Mouse (Mus musculus) testis, postnatal 10 days (tissue): Measurements from ENCODE around the gene Ahr.

ENCODE experiments used
- DNase-seq: peaks from one replicate; pipeline ENCODE4 v3.0.0; 2021; ENCODE audit warnings: low spot score

Ahr gene

GRCm38 (mm10) chr12:35534754-35535236 lies at the start of gene Ahr:
Gene Ahr, minus strand, starts transcription at chr12:35535038.
- peak; percentile 92 for DNase-seq

DNA sequence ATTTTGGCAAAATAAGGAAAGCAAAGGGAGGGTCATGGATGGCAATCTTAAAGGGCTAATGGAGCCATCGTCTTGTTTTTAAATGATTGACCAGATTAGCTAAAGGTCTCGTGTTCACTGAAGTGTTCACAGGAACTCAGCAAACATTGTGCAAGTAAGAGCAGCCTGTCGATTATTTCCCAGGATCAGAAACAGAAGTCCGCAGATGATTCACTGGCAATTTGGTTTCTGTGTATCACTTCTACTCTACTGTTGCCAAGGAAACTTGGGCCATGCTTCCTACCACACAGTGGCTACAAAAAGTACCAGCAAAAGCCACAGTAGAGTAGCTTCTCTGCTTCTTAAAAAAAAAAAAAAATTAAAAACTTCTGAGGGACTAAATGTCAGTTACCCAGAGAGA lies 44.0 kb upstream of the Ahr start:
- no peak for DNase-seq

- DNase-seq: no peak
Observed at GRCm38 (mm10) chr12:35576107-35576506, 41.3 kb upstream of the Ahr start.

DNA sequence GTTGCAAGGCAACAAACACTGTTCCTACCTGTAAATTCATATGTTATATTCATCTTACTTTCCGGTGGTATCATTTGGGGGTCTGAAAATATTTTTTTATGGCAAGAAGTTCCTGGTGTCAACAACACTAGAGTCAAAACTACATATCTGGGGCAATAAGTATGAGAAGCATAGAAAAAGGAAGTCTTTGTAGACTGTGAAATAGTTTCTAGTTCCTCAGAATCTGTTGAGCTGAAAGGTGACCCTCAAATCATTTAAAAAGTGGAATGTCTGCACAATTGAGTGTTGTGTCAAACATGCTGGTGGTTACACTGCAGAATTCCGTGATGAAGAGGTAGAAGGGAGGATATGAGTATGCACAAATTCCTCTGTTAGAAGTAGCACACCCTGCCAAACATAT lies 38.9 kb upstream of the Ahr start:
- DNase-seq: no peak

DNA sequence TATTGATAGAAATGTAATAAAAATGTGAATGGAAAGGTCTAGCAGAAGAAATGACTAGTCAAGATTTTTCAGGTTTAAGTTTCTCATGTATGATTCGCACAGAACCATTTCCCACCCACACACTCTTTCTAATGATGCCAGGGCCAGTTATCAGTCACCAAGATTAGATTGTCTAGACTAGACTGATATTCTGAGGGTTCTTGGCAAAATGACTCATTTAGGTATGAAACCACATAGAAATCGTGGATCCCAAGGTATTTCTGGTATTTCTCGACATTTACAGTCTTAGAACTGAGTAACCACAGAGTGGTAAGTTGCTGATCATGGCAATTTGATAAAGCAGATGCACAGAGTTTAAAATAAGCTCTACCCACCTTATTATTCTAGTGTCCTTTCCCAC lies 28.0 kb upstream of the Ahr start:
- DNase-seq: no peak

- no peak for DNase-seq
Observed at GRCm38 (mm10) chr12:35558868-35559267, 24.0 kb upstream of the Ahr start.

GRCm38 (mm10) chr12:35555925-35556324 lies 21.1 kb upstream of the Ahr start:
- no peak for DNase-seq

- no peak for DNase-seq
Observed at GRCm38 (mm10) chr12:35554309-35554708, 19.5 kb upstream of the Ahr start.

- DNase-seq: no peak
Observed at GRCm38 (mm10) chr12:35553174-35553573, 18.3 kb upstream of the Ahr start.

DNA sequence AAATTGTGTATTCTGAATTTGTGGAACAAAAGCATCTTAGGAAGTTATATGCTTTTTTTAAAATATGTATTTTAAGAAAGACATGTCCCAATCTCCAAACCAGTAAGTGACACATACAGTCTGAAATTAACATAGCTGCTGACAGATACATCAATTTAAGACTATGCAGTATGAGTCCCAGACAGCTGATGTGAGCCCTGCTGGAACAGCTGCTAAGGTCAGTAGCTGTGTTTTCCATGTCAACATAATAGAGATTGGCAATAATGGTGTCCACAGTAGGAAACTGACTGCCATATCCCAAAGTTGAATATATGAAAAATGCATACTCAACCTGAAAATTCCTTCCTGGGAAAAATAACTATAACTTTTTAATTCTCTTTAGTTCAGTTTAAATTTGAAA lies 15.5 kb upstream of the Ahr start:
- no peak for DNase-seq

- no peak for DNase-seq
Observed at GRCm38 (mm10) chr12:35542836-35543235, 8.0 kb upstream of the Ahr start.

DNA sequence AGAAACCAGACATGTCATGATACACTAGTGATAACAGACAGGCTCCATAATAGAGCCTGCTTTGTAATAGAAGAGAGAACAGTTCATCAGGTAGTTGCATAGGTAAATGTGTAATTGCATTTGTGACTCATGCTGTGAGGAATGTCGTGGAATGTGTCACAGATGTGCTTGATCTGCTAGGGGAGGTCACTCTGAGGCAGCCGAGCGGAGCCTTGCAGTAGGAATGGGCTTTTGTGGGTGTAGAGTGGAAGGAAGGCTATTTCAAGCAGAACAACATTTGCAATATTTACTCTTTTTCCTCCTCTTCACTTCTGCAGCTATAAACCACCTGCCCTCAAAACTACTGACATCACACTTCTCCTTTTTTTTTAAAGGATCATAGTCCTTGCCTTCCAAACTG lies 4.0 kb upstream of the Ahr start:
- DNase-seq: no peak

GRCm38 (mm10) chr12:35534114-35534753 lies 604 bp downstream of the Ahr start:
- DNase-seq: no peak

DNA sequence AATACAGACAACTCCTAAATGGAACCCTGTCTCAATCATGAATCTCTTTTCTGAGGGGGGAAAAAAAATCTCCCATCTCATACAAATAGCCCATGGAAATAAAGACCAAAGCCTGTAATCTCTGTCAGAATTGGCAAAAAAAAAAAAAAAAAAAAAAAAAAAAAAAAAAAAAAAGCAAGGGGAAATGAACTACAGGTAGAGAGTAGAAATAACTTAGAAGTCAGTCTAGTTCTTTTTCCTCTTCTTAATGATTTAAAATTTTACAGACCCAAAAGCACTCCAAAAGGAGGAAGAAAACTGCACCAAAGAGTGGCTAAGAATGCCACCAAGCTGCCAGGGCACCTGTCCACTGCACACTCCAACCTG lies 1.1 kb downstream of the Ahr start:
- no peak for DNase-seq

GRCm38 (mm10) chr12:35533133-35533532 lies 1.7 kb downstream of the Ahr start:
- no peak for DNase-seq

- peak; percentile 79 for DNase-seq
Observed at GRCm38 (mm10) chr12:35532151-35532550, 2.7 kb downstream of the Ahr start.

- no peak for DNase-seq
Observed at GRCm38 (mm10) chr12:35530587-35530986, 4.3 kb downstream of the Ahr start.

- DNase-seq: no peak
Observed at GRCm38 (mm10) chr12:35527429-35527828, 7.4 kb downstream of the Ahr start.

DNA sequence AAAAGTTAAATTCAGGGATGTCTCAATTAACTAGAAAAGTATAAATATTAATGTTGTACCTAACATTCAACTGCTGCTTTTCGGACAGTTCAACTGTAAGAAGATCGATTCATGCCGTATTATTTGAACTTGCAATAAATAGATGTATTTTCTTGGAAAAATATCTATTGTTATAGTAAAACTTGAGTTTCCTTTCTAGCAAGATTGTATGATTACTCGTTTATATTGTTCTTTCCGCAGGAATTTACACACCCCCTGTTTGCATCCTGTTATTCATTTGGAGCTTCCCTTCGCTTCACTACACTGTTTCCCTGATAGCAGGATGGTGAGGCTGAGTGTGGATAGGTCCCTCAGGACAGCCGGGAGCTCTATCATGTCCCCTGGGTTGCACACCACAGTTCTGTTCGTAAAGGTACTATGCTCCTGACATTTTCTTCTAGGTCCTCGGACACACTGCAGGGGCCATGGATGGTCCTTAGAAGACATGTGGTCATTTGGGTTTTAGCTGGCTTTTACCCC lies 12.2 kb downstream of the Ahr start:
- no peak for DNase-seq

GRCm38 (mm10) chr12:35515621-35516020 lies 19.2 kb downstream of the Ahr start:
- no peak for DNase-seq

GRCm38 (mm10) chr12:35514671-35515070 lies 20.2 kb downstream of the Ahr start:
- DNase-seq: no peak

DNA sequence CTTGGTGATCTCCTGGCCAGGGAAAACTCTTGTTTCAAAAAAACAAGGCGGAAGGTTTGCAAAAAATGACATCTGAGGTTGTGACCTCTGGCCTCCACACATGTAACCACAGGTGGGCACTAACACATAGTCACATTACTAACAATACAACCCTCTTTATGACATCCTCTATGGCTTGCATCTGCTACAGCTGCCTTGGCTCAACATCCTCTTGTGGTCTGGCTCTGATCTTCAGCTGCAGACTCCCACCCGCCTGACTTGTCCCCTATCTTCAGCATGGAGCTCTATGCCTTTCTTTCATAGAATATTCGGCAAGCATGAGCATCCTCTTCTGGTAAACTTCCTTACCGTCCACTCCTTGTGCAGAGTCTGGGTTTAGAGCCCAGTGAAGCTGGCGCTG lies 24.1 kb downstream of the Ahr start:
- DNase-seq: no peak

DNA sequence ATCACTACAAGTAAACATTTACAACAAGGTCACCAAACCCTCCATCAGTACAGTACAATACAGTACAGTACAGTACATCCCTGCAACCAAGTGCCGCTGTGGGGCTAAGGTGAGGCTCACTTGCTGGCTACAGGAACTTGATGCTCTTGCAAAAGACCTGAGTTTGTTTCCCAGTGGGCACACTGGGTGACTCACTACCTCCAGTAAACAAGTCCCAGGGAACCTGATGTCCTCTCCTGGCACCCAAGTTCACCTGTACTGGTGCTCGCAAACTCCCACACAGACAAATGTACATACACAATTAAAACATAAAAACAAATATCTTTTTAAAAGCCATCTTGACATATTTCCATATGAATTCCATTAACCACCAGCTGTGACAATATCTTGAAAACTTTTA lies 28.5 kb downstream of the Ahr start:
- no peak for DNase-seq

GRCm38 (mm10) chr12:35504081-35504480 lies 30.8 kb downstream of the Ahr start:
- DNase-seq: no peak
